Mouse (Mus musculus): ENCODE measurements at regions not wholly inside any gene's neighbourhood (a gene's known extent, or its start where the extent isn't known, plus 50 kb on each side); places are given as distances from the start of the nearest gene placed in this dataset.

- WGBS = 72% methylated on average over 3 of the region's 3 CpGs
- TF ChIP-seq EP300 (IDR thresholded peaks at IDR 0.05) = no peak
- no peak for TF ChIP-seq CTCF (IDR thresholded peaks at IDR 0.05)
Observed at GRCm38 (mm10) chr4:7364238-7365040, 874.4 kb downstream of the Car8 start.

DNA sequence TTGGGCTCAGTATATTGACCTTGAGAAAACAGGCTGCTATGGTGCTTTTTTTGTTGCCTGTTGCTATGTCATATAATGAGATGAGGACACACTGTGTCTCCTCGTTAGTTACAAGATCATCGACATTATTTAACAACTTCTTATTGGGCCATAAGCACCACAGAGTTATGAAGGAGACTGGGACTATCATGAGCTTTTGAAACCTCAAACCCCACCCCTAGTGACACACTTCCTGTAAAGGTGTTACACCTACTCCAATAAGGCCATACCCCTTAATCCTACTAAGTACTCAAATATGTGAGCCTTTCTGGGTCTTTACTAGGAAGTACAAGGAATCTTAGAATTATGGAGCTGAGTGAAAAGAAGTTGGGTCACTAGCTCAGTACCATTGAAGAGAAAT lies 875.3 kb downstream of the Car8 start:
- WGBS = 79% methylated on average over 2 of the region's 2 CpGs
- Histone ChIP-seq H3K4me3 (ENCODE audit: low read depth, low read length) (no peak overlapping the region), H3K4me2 (replicated peaks; ENCODE audit: low read depth, low read length) (no peak overlapping the region), H3K27ac (ENCODE audit: low read length) (no peak overlapping the region), H3K9ac (replicated peaks; ENCODE audit: low read depth) (no peak overlapping the region), H3K27me3 (replicated peaks; ENCODE audit: insufficient read depth, low read length) (no peaks in the 10 kb centered on the region), H3K9me3 (ENCODE audit: low read length) (no peaks in the 10 kb centered on the region), H3K36me3 (ENCODE audit: insufficient read depth, low read length) (no peaks in the 10 kb centered on the region), H3K4me1 (ENCODE audit: insufficient read depth, low read depth, low read length) (no peaks in the 10 kb centered on the region)
- no peak for ATAC-seq
- no peak for DNase-seq (ENCODE audit: low spot score)
- no peak for TF ChIP-seq CTCF (IDR thresholded peaks at IDR 0.05)
- no peak for TF ChIP-seq EP300 (IDR thresholded peaks at IDR 0.05)

More at GRCm38 (mm10) chr4:7364238-7365040, 874.4 kb downstream of the Car8 start:
- H3K4me3 ChIP-seq (ENCODE audit: low read depth, low read length) = no peak overlapping the region
- no peak overlapping the region for H3K4me2 ChIP-seq (replicated peaks; ENCODE audit: low read depth, low read length)
- H3K4me1 ChIP-seq (ENCODE audit: insufficient read depth, low read depth, low read length) = no peaks in the 10 kb centered on the region
- no peak for DNase-seq (ENCODE audit: low spot score)
- no peak overlapping the region for H3K9ac ChIP-seq (replicated peaks; ENCODE audit: low read depth)
- no peaks in the 10 kb centered on the region for H3K9me3 ChIP-seq (ENCODE audit: low read length)
- no peaks in the 10 kb centered on the region for H3K27me3 ChIP-seq (replicated peaks; ENCODE audit: insufficient read depth, low read length)
- ATAC-seq = no peak
- H3K27ac ChIP-seq (ENCODE audit: low read length) = no peak overlapping the region
- H3K36me3 ChIP-seq (ENCODE audit: insufficient read depth, low read length) = no peaks in the 10 kb centered on the region

- H3K4me1 ChIP-seq (ENCODE audit: insufficient read depth, low read depth, low read length) = no peaks in the 10 kb centered on the region
- no peak overlapping the region for H3K9ac ChIP-seq (replicated peaks; ENCODE audit: low read depth)
- DNase-seq (ENCODE audit: low spot score) = no peak
- 85% methylated on average over 3 of the region's 3 CpGs for WGBS
- H3K27me3 ChIP-seq (replicated peaks; ENCODE audit: insufficient read depth, low read length) = no peaks in the 10 kb centered on the region
- no peaks in the 10 kb centered on the region for H3K36me3 ChIP-seq (ENCODE audit: insufficient read depth, low read length)
- no peak for ATAC-seq
- H3K9me3 ChIP-seq (ENCODE audit: low read length) = no peaks in the 10 kb centered on the region
- H3K4me2 ChIP-seq (replicated peaks; ENCODE audit: low read depth, low read length) = no peak overlapping the region
- TF ChIP-seq EP300 (IDR thresholded peaks at IDR 0.05) (no peak), CTCF (IDR thresholded peaks at IDR 0.05) (no peak)
- no peak overlapping the region for H3K4me3 ChIP-seq (ENCODE audit: low read depth, low read length)
- H3K27ac ChIP-seq (ENCODE audit: low read length) = no peak overlapping the region
Observed at GRCm38 (mm10) chr4:7356202-7356601, 882.6 kb downstream of the Car8 start.

DNA sequence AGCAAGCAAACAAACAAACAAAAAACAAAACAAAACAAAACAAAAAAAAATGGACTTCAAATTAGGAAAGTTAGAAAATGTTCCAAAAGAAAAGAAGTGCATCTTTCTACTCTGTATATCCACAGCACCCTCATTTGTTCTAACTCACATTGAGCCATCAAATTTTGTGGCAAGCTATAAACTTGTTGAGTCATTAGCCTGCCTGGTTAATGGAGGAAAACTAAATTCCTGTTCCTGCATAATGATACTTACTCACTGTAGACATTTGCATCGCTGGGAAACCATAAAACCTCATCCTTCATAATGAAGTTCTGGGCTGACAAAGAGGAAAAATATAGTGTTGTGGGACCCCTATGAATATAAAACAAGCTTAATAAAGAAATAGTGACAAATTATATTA lies 891.5 kb downstream of the Car8 start:
- ATAC-seq (no peak), DNase-seq (ENCODE audit: low spot score) (no peak)
- H3K27me3 ChIP-seq (replicated peaks; ENCODE audit: insufficient read depth, low read length) = no peaks in the 10 kb centered on the region
- no peak for TF ChIP-seq CTCF (IDR thresholded peaks at IDR 0.05)
- no peak for TF ChIP-seq EP300 (IDR thresholded peaks at IDR 0.05)
- no peaks in the 10 kb centered on the region for H3K36me3 ChIP-seq (ENCODE audit: insufficient read depth, low read length)
- H3K4me1 ChIP-seq (ENCODE audit: insufficient read depth, low read depth, low read length) = no peaks in the 10 kb centered on the region
- no peaks in the 10 kb centered on the region for H3K9me3 ChIP-seq (ENCODE audit: low read length)
- H3K9ac ChIP-seq (replicated peaks; ENCODE audit: low read depth) = no peak overlapping the region
- H3K4me2 ChIP-seq (replicated peaks; ENCODE audit: low read depth, low read length) = no peak overlapping the region
- no peak overlapping the region for H3K27ac ChIP-seq (ENCODE audit: low read length)
- 58% methylated on average over 1 of the region's 1 CpGs for WGBS
- no peak overlapping the region for H3K4me3 ChIP-seq (ENCODE audit: low read depth, low read length)

- Histone ChIP-seq H3K4me1 (ENCODE audit: insufficient read depth, low read depth, low read length) (no peaks in the 10 kb centered on the region), H3K36me3 (ENCODE audit: insufficient read depth, low read length) (no peaks in the 10 kb centered on the region), H3K4me3 (ENCODE audit: low read depth, low read length) (no peak overlapping the region), H3K27ac (ENCODE audit: low read length) (no peak overlapping the region), H3K9ac (replicated peaks; ENCODE audit: low read depth) (no peak overlapping the region), H3K4me2 (replicated peaks; ENCODE audit: low read depth, low read length) (no peak overlapping the region), H3K27me3 (replicated peaks; ENCODE audit: insufficient read depth, low read length) (no peaks in the 10 kb centered on the region), H3K9me3 (ENCODE audit: low read length) (no peaks in the 10 kb centered on the region)
- ATAC-seq (no peak), DNase-seq (ENCODE audit: low spot score) (no peak)
- 100% methylated on average over 1 of the region's 1 CpGs for WGBS
- TF ChIP-seq EP300 (IDR thresholded peaks at IDR 0.05) (no peak), CTCF (IDR thresholded peaks at IDR 0.05) (no peak)
Observed at GRCm38 (mm10) chr4:7341159-7341558, 897.7 kb downstream of the Car8 start.

DNA sequence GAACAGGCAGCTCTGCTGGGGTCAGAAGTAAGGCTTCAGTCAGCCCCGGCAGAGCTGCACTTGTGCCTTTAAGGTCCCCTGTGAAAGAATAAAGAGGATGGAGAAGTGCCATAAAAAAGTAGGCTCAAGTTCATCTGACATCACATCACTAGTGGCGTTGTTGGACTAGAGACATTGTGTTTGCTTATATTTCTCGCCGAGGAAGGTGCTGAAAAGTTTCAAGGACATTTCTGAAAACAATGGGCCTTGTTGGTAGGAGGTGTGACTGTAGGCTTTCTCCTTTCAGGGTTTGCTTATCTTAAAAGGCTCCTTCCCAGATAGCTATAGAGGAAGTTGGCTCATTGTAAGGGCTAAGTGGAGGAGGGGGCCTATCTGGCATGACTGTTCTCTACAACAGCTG lies 924.6 kb downstream of the Car8 start:
- no peaks in the 10 kb centered on the region for H3K36me3 ChIP-seq (ENCODE audit: insufficient read depth, low read length)
- H3K4me3 ChIP-seq (ENCODE audit: low read depth, low read length) = no peak overlapping the region
- H3K9ac ChIP-seq (replicated peaks; ENCODE audit: low read depth) = no peak overlapping the region
- ATAC-seq (peak; percentile 86), DNase-seq (ENCODE audit: low spot score) (peak; percentile 67)
- no peaks in the 10 kb centered on the region for H3K4me1 ChIP-seq (ENCODE audit: insufficient read depth, low read depth, low read length)
- H3K9me3 ChIP-seq (ENCODE audit: low read length) = no peaks in the 10 kb centered on the region
- 18% methylated on average over 4 of the region's 4 CpGs for WGBS
- H3K27me3 ChIP-seq (replicated peaks; ENCODE audit: insufficient read depth, low read length) = no peaks in the 10 kb centered on the region
- H3K27ac ChIP-seq (ENCODE audit: low read length) = no peak overlapping the region
- no peak overlapping the region for H3K4me2 ChIP-seq (replicated peaks; ENCODE audit: low read depth, low read length)
- TF ChIP-seq EP300 (IDR thresholded peaks at IDR 0.05) (peak; percentile 75), CTCF (IDR thresholded peaks at IDR 0.05) (no peak)

All from lung, postnatal 0 days (tissue).